Mouse (Mus musculus) CH12.LX (cell line): ENCODE results near the gene Zcchc24.

ENCODE experiments used
- CTCF ChIP-seq, 2 experiments: IDR thresholded peaks in 1 of 2; conservative IDR thresholded peaks in 1 of 2; 2 replicates each; pipeline ENCODE4 v1.5.1; 2011 to 2012; ENCODE audit warnings: low read depth in 2 of 2, low read length in 2 of 2, improper control_type of control experiment in 1 of 2, inconsistent platforms in 1 of 2, mild to moderate bottlenecking in 1 of 2, moderate library complexity in 1 of 2
- EP300 ChIP-seq: IDR thresholded peaks from 2 replicates; pipeline ENCODE4 v1.6.1; 2011; ENCODE audit warnings: low read length, improper control_type of control experiment
- MAFK ChIP-seq: IDR thresholded peaks from 2 replicates; pipeline ENCODE4 v1.6.1; 2011; ENCODE audit warnings: low read length, improper control_type of control experiment; ENCODE audit not compliant: insufficient replicate concordance
- MYC ChIP-seq: IDR thresholded peaks from 2 replicates; pipeline ENCODE4 v1.6.1; 2011; ENCODE audit warnings: low read depth, mild to moderate bottlenecking, improper control_type of control experiment, low read length
- PAX5 ChIP-seq: IDR thresholded peaks from 2 replicates; pipeline ENCODE4 v1.6.1; 2012; ENCODE audit warnings: low read length, inconsistent platforms, mixed read lengths
- POLR2A ChIP-seq: IDR thresholded peaks from 2 replicates; pipeline ENCODE4 v1.6.1; 2011; ENCODE audit warnings: low read depth, mild to moderate bottlenecking, improper control_type of control experiment, low read length
- SMC3 ChIP-seq: IDR thresholded peaks from 2 replicates; pipeline ENCODE4 v1.6.1; 2011; ENCODE audit warnings: low read depth, low read length, improper control_type of control experiment
- TBP ChIP-seq: conservative IDR thresholded peaks from 2 replicates; pipeline ENCODE4 v1.6.1; 2011; ENCODE audit warnings: low read depth, low read length, improper control_type of control experiment
- UBTF ChIP-seq: IDR thresholded peaks from 2 replicates; pipeline ENCODE4 v1.6.1; 2012; ENCODE audit warnings: low read depth, mild to moderate bottlenecking, inconsistent platforms, low read length, improper control_type of control experiment, moderate library complexity
- USF2 ChIP-seq: conservative IDR thresholded peaks from 2 replicates; pipeline ENCODE4 v1.6.1; 2011; ENCODE audit warnings: low read depth, low read length, improper control_type of control experiment
- ZKSCAN1 ChIP-seq: IDR thresholded peaks from 2 replicates; pipeline ENCODE4 v1.6.1; 2012; ENCODE audit warnings: low read depth, inconsistent platforms, low read length, improper control_type of control experiment, borderline replicate concordance

- no peak for TF ChIP-seq PAX5
- TF ChIP-seq SMC3, result no peak
- no peak for TF ChIP-seq TBP
- TF ChIP-seq CTCF (conservative IDR thresholded peaks at IDR 0.05 in 1 of 2, IDR thresholded peaks at IDR 0.05 in 1 of 2; ENCODE audit: low read depth in 2 of 2, low read length in 2 of 2), result 0 out of 4 replicates have a peak, but pooled peaks of 1 of the 2 experiments have one; percentile 8
- TF ChIP-seq POLR2A, result no peak
- TF ChIP-seq ZKSCAN1, result no peak
- TF ChIP-seq MAFK, result no peak
- no peak for TF ChIP-seq MYC
- no peak for TF ChIP-seq UBTF
- no peak for TF ChIP-seq USF2
- TF ChIP-seq EP300, result no peak
Measured at GRCm38 (mm10) chr14:25720962-25721707, 47.7 kb downstream of the Zcchc24 start.
